Mouse (Mus musculus) hindbrain, embryonic 16.5 days (tissue): Measurements from ENCODE around the gene Hoxc6. TPM values are rescaled to one million over a fixed set of nuclear protein-coding genes. Genes with fewer than 3 reads are reported as not detected.
A peak's percentile ranks its signal among the peaks of the same experiment; 100 is the strongest.

Source experiments
- ATAC-seq: fragments of 200-750 bp; cut with Nextera tagmentation; 2 replicates; pipeline ENCODE4 v1.8.0; 2017; ENCODE audit warnings: moderate TSS enrichment, moderate library complexity
- H3K27ac ChIP-seq: fragments of 300-500 bp; sonication (generic); 2 replicates; pipeline ENCODE4 v1.5.1; 2014; ENCODE audit warnings: low read depth, mild to moderate bottlenecking, control low read depth, low read length, moderate library complexity
- H3K27me3 ChIP-seq: fragments of 300-500 bp; sonication (generic); replicated peaks from 2 replicates; pipeline ENCODE4 v1.6.1; 2014; ENCODE audit warnings: low read length; ENCODE audit not compliant: control insufficient read depth, insufficient read depth
- H3K36me3 ChIP-seq: fragments of 300-500 bp; sonication (generic); 2 replicates; pipeline ENCODE4 v1.6.1; 2014; ENCODE audit warnings: mild to moderate bottlenecking, low read length, moderate library complexity, mixed read lengths; ENCODE audit not compliant: control insufficient read depth, insufficient read depth
- H3K4me1 ChIP-seq: fragments of 300-500 bp; sonication (generic); 2 replicates; pipeline ENCODE4 v1.6.1; 2014; ENCODE audit warnings: low read depth, low read length; ENCODE audit not compliant: control insufficient read depth, insufficient read depth
- H3K4me2 ChIP-seq: fragments of 300-500 bp; sonication (generic); 2 replicates; pipeline ENCODE4 v1.6.1; 2014; ENCODE audit warnings: mild to moderate bottlenecking, low read length, control low read depth, moderate library complexity
- H3K4me3 ChIP-seq: fragments of 300-500 bp; sonication (generic); 2 replicates; pipeline ENCODE4 v1.5.1; 2014; ENCODE audit warnings: mild to moderate bottlenecking, low read length, control low read depth, moderate library complexity
- H3K9ac ChIP-seq: fragments of 300-500 bp; sonication (generic); 2 replicates; pipeline ENCODE4 v1.6.1; 2014; ENCODE audit warnings: low read depth, mild to moderate bottlenecking, control low read depth, low read length, moderate library complexity
- H3K9me3 ChIP-seq: fragments of 300-500 bp; sonication (generic); 2 replicates; pipeline ENCODE4 v1.6.1; 2014; ENCODE audit warnings: mild to moderate bottlenecking, low read length, moderate library complexity; ENCODE audit not compliant: control insufficient read depth
- WGBS: fragments of 180-500 bp; shearing (Covaris S2); extraction: QIAGEN DNeasy Blood & Tissue Kit; methylation state at CpG from one replicate; pipeline ENCODE4 v1.1.7; 2014; 5-methylcytosine and 5-hydroxymethylcytosine counted together
- polyA plus RNA-seq: library from polyadenylated mRNA; unstranded; fragments of >200 nt; fragmentation: Nextera tagmentation; extraction: Ambion mirVana; gene quantifications from 2 replicates; pipeline ENCODE4 v1.2.1, GENCODE M21; 2015

Hoxc6 gene
- polyA plus RNA-seq, 1 experiment from 2014 or later = 4.0 TPM

DNA sequence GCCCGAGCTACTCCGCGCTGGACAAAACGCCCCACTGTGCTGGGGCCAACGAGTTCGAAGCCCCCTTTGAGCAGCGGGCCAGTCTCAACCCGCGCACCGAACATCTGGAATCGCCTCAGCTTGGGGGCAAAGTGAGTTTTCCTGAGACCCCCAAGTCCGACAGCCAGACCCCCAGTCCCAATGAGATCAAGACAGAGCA, 30.8 kb upstream of the Hoxc6 start, which contains the start of gene Hoxc5:
Gene Hoxc5, plus strand, starts transcription at position 132 of the 199 bp plus-strand sequence.
- ATAC-seq = no peak
- 4% methylated on average over 12 of the region's 12 CpGs for WGBS
- H3K27ac ChIP-seq = no peak within 1 kb of the TSS
- peaks cover 4% of the 10 kb centered on the region; the same call in 1 of the 2 replicates for H3K4me1 ChIP-seq
- peak within 1 kb of the TSS; percentile 33 for H3K4me2 ChIP-seq
- no peaks in the 10 kb centered on the region for H3K9me3 ChIP-seq
- H3K9ac ChIP-seq = no peak within 1 kb of the TSS
- no peaks in the 10 kb centered on the region for H3K36me3 ChIP-seq
- H3K4me3 ChIP-seq = peak within 1 kb of the TSS; percentile 14; the same call in 1 of the 2 replicates
- H3K27me3 ChIP-seq = peaks cover 90% of the 10 kb centered on the region

DNA sequence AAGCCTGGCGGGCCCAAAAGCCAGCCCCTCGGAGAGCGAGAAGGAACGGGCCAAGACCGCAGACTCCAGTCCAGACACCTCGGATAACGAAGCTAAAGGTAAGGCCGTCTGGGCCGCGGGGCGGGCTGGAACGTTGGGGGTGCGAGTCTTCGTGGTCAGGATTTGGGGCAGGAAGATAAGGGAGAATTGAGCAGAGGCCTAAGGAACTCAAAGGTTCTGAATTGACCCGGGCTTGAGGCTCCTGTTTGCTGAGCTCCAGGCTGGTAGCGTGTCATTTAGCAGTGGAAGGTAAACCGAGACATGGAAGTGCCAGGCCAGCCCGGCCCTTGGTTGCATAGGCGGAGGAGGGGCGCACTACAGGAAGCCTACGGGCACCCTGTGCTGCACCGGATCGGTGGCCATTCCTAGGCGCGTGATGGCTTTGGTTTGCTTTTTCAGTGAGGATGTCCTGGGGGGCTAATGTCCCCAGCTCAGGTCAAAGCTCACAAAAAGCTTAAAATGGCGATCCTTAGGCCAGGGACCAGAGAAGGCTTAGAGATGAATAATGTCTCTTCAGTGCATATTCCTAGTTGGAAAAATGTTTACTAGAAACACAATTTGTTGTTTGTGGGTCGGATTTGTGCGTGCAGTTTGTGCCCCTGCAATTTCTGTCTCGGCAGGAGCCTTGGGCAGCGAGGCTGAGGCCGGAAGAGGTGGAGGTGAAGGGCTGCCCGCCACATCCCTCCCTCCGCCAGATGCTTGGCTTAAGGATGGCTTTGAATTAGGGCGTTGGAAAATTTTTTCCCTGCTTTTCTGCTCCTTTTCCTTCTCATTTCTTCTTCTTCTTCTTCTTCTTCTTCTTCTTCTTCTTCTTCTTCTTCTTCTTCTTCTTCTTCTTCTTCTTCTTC, 30.3 kb upstream of the Hoxc6 start:
- Histone ChIP-seq H3K4me1 (peaks cover 4% of the 10 kb centered on the region; the same call in 1 of the 2 replicates), H3K9me3 (no peaks in the 10 kb centered on the region), H3K4me2 (no peak overlapping the region), H3K36me3 (no peaks in the 10 kb centered on the region), H3K27me3 (peaks cover 91% of the 10 kb centered on the region), H3K27ac (no peak overlapping the region), H3K4me3 (no peak overlapping the region), H3K9ac (no peak overlapping the region)
- no peak for ATAC-seq
- WGBS = 2% methylated on average over 34 of the region's 34 CpGs

DNA sequence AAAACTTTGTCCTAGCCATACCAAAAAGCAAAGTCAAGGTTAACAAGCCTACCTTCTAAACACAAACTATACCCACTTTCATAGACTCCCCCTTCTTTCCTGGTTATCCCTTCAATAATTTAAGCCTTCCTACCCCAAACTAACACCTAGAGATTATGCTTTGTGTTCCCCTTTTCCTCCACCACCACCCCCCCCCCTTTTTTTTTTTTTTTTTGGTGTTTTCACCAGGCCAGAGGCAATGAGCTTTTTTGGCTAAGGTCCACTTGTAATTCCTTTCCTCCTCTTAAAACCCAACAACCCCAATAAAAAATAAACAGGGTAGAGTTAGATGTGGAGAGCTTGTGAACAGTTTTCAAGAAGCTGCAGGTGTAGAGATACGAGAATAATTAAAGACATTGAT, 28.8 kb upstream of the Hoxc6 start:
- ATAC-seq = no peak
- 23% methylated on average over 1 of the region's 1 CpGs for WGBS
- 0 out of 2 replicates have a peak, but pooled peaks cover 2% of the 10 kb centered on the region for H3K9me3 ChIP-seq
- H3K27ac ChIP-seq = no peak overlapping the region
- H3K27me3 ChIP-seq = peaks cover 95% of the 10 kb centered on the region
- peaks cover 4% of the 10 kb centered on the region; the same call in 1 of the 2 replicates for H3K4me1 ChIP-seq
- H3K4me3 ChIP-seq = no peak overlapping the region
- no peaks in the 10 kb centered on the region for H3K36me3 ChIP-seq
- H3K9ac ChIP-seq = no peak overlapping the region
- H3K4me2 ChIP-seq = no peak overlapping the region

DNA sequence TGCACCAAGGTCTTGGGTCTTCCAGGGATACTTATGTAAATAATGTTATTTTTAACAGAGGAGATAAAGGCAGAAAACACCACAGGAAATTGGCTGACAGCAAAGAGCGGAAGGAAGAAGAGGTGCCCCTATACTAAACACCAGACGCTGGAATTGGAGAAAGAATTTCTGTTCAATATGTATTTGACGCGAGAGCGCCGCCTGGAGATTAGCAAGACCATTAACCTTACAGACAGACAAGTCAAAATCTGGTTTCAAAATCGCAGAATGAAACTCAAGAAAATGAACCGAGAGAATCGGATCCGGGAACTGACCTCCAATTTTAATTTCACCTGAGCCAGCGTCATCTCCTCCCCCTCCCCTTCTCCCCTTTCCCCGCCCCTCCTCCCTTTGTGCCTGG, 27.3 kb upstream of the Hoxc6 start:
- Histone ChIP-seq H3K36me3 (no peaks in the 10 kb centered on the region), H3K4me3 (no peak overlapping the region), H3K4me1 (peaks cover 4% of the 10 kb centered on the region; the same call in 1 of the 2 replicates), H3K27me3 (peaks cover 93% of the 10 kb centered on the region), H3K4me2 (no peak overlapping the region), H3K9ac (no peak overlapping the region), H3K9me3 (0 out of 2 replicates have a peak, but pooled peaks cover 2% of the 10 kb centered on the region), H3K27ac (no peak overlapping the region)
- ATAC-seq = no peak
- WGBS = 5% methylated on average over 12 of the region's 12 CpGs

DNA sequence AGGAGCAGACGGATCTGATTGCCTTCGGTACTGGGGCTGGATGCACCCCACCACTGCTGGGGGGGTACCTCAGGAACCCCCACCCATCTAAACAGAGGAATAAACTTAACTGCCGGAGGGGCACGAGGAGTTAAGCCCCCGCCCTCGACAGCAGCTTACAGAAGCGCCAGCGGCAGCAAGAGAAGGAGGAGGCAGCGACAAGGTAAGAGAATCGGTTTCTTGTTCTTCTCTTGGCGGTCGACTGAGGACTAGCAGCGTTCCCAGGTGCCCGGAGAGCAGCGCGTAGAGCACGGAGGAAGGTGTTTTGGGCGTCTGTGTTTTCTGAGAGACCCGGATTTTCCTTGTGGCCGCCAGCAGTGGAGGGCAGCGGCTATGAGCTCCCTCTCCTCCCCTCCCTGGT, 25.8 kb upstream of the Hoxc6 start:
- no peak overlapping the region for H3K4me3 ChIP-seq
- no peak overlapping the region for H3K9ac ChIP-seq
- H3K27me3 ChIP-seq = peaks cover 86% of the 10 kb centered on the region
- no peak overlapping the region for H3K27ac ChIP-seq
- H3K36me3 ChIP-seq = no peaks in the 10 kb centered on the region
- no peak overlapping the region for H3K4me2 ChIP-seq
- H3K4me1 ChIP-seq = no peaks in the 10 kb centered on the region
- 0 out of 2 replicates have a peak, but pooled peaks cover 2% of the 10 kb centered on the region for H3K9me3 ChIP-seq
- WGBS = under 1% methylated on average over 21 of the region's 21 CpGs
- no peak for ATAC-seq

DNA sequence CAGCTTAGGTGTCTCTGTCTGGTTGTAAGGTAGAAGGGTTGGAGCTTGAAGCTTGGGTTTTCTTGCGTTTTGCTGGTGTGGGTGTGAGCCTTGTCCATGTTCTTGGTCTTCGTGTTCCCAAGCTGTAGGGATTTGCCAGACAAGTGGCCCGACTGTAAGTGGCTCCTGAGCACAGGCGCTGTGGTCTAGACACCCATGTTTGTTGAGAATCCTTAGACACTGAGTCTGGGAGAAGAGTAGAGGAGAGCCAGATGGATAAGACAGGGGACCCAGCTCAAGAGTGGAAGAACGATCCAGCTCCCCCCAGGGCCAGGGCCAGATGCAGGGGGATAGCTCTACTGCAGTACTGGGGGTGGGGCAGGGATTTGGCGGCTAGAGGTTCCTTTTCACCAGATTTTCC, 25.3 kb upstream of the Hoxc6 start:
- Histone ChIP-seq H3K4me2 (no peak overlapping the region), H3K9ac (no peak overlapping the region), H3K4me1 (no peaks in the 10 kb centered on the region), H3K9me3 (0 out of 2 replicates have a peak, but pooled peaks cover 2% of the 10 kb centered on the region), H3K36me3 (no peaks in the 10 kb centered on the region), H3K27ac (no peak overlapping the region), H3K4me3 (no peak overlapping the region), H3K27me3 (peaks cover 85% of the 10 kb centered on the region)
- no peak for ATAC-seq
- 0% methylated on average over 6 of the region's 6 CpGs for WGBS

DNA sequence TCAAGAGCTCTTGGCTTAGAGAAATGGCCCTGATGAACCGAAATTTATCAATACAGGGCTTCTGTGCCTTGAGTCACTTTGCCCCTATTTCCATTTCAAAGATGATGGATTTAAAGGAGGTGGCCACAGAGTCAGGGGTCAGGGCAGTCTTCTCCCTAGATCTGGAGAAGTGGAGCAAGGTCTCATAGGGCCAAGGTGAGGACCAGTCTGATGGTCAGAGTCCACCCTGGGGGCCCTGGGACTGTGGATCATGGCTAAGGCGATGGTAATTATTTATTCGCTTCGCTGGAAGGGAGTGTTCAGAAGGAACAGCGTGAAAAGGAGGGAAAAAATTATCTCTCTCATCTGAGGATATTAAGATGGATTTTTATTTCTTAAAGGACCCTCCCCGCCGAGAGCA, 23.0 kb upstream of the Hoxc6 start:
- 4% methylated on average over 7 of the region's 7 CpGs for WGBS
- Histone ChIP-seq H3K36me3 (no peaks in the 10 kb centered on the region), H3K4me1 (no peaks in the 10 kb centered on the region), H3K4me2 (no peak overlapping the region), H3K4me3 (no peak overlapping the region), H3K27ac (no peak overlapping the region), H3K27me3 (peaks cover 86% of the 10 kb centered on the region), H3K9ac (no peak overlapping the region), H3K9me3 (0 out of 2 replicates have a peak, but pooled peaks cover 2% of the 10 kb centered on the region)
- ATAC-seq = no peak

DNA sequence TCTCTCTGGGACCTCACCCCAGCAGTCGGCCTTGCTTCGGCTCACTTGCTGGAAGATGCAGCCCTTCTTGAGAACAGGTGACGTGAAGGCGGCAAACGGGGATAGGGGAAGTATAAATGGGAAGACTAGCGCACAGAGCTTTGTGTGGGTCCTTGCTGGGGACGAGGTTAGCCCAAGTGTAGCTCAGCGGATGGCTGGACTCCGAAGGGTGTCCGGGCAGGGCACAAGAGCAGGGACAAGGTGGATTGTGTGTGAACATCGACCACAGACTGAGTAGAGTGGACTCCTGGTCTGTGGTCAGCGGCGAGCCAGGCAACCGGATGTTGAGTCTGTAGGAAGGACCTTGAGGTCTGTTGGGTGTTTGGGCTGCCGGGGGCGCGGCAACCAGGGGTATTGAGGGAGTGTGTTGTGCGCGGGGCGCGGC, 22.4 kb upstream of the Hoxc6 start:
- H3K4me1 ChIP-seq = no peaks in the 10 kb centered on the region
- 0 out of 2 replicates have a peak, but pooled peaks cover 2% of the 10 kb centered on the region for H3K9me3 ChIP-seq
- H3K27ac ChIP-seq = no peak overlapping the region
- H3K4me2 ChIP-seq = no peak overlapping the region
- H3K36me3 ChIP-seq = no peaks in the 10 kb centered on the region
- WGBS = 3% methylated on average over 21 of the region's 21 CpGs
- H3K4me3 ChIP-seq = no peak overlapping the region
- no peak overlapping the region for H3K9ac ChIP-seq
- no peak for ATAC-seq
- peaks cover 83% of the 10 kb centered on the region for H3K27me3 ChIP-seq

DNA sequence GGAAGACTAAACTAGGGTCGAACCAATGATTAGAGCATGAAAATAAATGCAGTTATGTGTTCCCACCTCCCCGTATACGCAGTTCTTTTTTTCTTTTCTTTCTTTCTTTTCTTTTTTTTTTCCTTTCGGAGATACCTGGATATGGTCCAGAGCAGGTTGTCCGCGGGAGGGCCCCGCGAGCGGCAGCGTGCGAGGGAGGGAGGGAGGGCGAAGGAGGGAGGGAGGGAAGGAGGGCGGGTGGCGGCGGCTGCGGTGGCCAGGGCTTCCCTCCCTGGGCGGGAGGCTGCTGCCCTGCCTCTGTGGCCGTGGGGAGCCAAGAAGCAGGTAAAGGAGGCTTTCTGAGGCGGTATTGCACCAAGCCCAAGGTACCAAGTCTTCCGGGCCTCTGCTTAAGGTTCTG, 21.9 kb upstream of the Hoxc6 start, which contains the start of gene Hoxc9:
Gene Hoxc9, plus strand, starts transcription at position 269 of the 400 bp plus-strand sequence.
- no peak within 1 kb of the TSS for H3K4me2 ChIP-seq
- peaks cover 78% of the 10 kb centered on the region for H3K27me3 ChIP-seq
- H3K4me3 ChIP-seq = no peak within 1 kb of the TSS
- no peaks in the 10 kb centered on the region for H3K4me1 ChIP-seq
- WGBS = 1% methylated on average over 20 of the region's 20 CpGs
- H3K9ac ChIP-seq = no peak within 1 kb of the TSS
- no peak for ATAC-seq
- H3K9me3 ChIP-seq = 0 out of 2 replicates have a peak, but pooled peaks cover 2% of the 10 kb centered on the region
- H3K36me3 ChIP-seq = no peaks in the 10 kb centered on the region
- no peak within 1 kb of the TSS for H3K27ac ChIP-seq
